Mouse (Mus musculus) limb, embryonic 15.5 days (tissue): ENCODE measurements at regions not wholly inside any gene's neighbourhood (a gene's known extent, or its start where the extent isn't known, plus 50 kb on each side); places are given as distances from the start of the nearest gene placed in this dataset.

Experiments
- ATAC-seq: fragments of 200-750 bp; cut with Nextera tagmentation; 2 replicates; pipeline ENCODE4 v1.8.0; 2017; ENCODE audit warnings: low read depth, moderate TSS enrichment; ENCODE audit not compliant: insufficient number of reproducible peaks, low FRiP score, low TSS enrichment
- H3K27ac ChIP-seq: fragments of 300-500 bp; sonication (generic); 2 replicates; pipeline ENCODE4 v1.5.1; 2015; ENCODE audit warnings: moderate library complexity, mild to moderate bottlenecking, inconsistent platforms
- H3K27me3 ChIP-seq: fragments of 300-500 bp; sonication (generic); 2 replicates; pipeline ENCODE4 v1.6.1; 2015; ENCODE audit warnings: inconsistent platforms
- H3K36me3 ChIP-seq: fragments of 300-500 bp; sonication (generic); 2 replicates; pipeline ENCODE4 v1.6.1; 2015; ENCODE audit warnings: inconsistent platforms
- H3K4me1 ChIP-seq: fragments of 300-500 bp; sonication (generic); 2 replicates; pipeline ENCODE4 v1.6.1; 2015; ENCODE audit warnings: inconsistent platforms
- H3K4me2 ChIP-seq: fragments of 300-500 bp; sonication (generic); 2 replicates; pipeline ENCODE4 v1.6.1; 2015; ENCODE audit warnings: mild to moderate bottlenecking, inconsistent platforms
- H3K4me3 ChIP-seq: fragments of 300-500 bp; sonication (generic); 2 replicates; pipeline ENCODE4 v1.5.1; 2015; ENCODE audit warnings: mild to moderate bottlenecking, inconsistent platforms
- H3K9ac ChIP-seq: fragments of 300-500 bp; sonication (generic); 2 replicates; pipeline ENCODE4 v1.6.1; 2015; ENCODE audit warnings: inconsistent platforms
- H3K9me3 ChIP-seq: fragments of 300-500 bp; sonication (generic); 2 replicates; pipeline ENCODE4 v1.6.1; 2016; ENCODE audit warnings: inconsistent platforms
- WGBS: fragments of 180-500 bp; shearing (Covaris S2); methylation state at CpG from one replicate; pipeline ENCODE4 v1.1.7; 2015; 5-methylcytosine and 5-hydroxymethylcytosine counted together

DNA sequence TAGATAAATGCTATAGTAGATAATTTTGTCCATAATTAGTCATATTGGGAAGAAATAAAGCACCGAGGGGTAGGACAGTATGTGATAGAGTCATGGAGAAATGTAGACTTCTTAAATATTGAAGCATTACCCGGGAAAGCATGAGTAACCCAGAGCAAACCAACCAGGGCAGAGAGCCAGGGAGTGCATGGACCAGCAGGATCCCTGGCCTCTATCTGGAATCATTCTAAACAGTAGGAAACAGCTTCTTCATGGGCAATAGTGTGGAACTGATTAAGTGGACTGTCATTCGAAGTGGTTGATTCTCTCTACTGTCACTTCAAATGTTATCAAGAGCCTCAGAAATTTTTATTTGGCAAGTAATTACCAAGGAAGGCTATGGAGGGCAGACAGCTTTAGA lies 155.4 kb upstream of the Rsrc1 start:
- no peak overlapping the region for H3K9ac ChIP-seq
- no peak overlapping the region for H3K27ac ChIP-seq
- H3K9me3 ChIP-seq: no peaks in the 10 kb centered on the region
- 88% methylated on average over 3 of the region's 3 CpGs for WGBS
- no peak for ATAC-seq
- no peaks in the 10 kb centered on the region for H3K4me1 ChIP-seq
- no peaks in the 10 kb centered on the region for H3K36me3 ChIP-seq
- H3K4me3 ChIP-seq: no peak overlapping the region
- H3K4me2 ChIP-seq: no peak overlapping the region
- no peaks in the 10 kb centered on the region for H3K27me3 ChIP-seq
